8 mouse cellular contexts compared by ENCODE assay signal in genomic region chr10:66913627-66914026, GRCm38 (mm10).
DNase-seq lines count a peak whose midpoint lies in the region; TF ChIP-seq lines count a peak whose summit lies in the region.

No protein-coding gene starts in this region.

- 76% methylated on average over 7 of the region's 8 CpGs for WGBS in kidney, adult 2 months

- peak; percentile 47 for TF ChIP-seq CTCF in layer of hippocampus, adult 2 months (conservative IDR thresholded peaks at IDR 0.05)
- TF ChIP-seq CTCF in kidney, adult 2 months (conservative IDR thresholded peaks at IDR 0.05; ENCODE audit: insufficient read depth, insufficient read length, low read depth, low read length) = no peak

- DNase-seq in layer of hippocampus, adult 2 months (ENCODE audit: low spot score in 2 of 2) = no peak
- DNase-seq in layer of hippocampus, adult 9-10 months (ENCODE audit: low spot score) = no peak
- DNase-seq in embryo, embryonic 9.5 days (ENCODE audit: extremely low spot score) = peak; percentile 61
- DNase-seq in kidney, adult 2 months = peak; percentile 60
- DNase-seq in lung, postnatal 4 days = peak; percentile 55 to 65
- no peak for DNase-seq in frontal cortex, postnatal 25 days (ENCODE audit: low spot score in 2 of 2)
- DNase-seq in urinary bladder, adult 2 months (ENCODE audit: low spot score) = no peak
- DNase-seq in gastrocnemius, postnatal 25 days = no peak

- no peak for TF ChIP-seq POLR2A in kidney, adult 2 months (IDR thresholded peaks at IDR 0.05; ENCODE audit: low read depth, low read length)

- peak overlapping the region; percentile 24; the same call in 1 of the 2 replicates for H3K4me3 ChIP-seq in layer of hippocampus, adult 2 months
- H3K4me3 ChIP-seq in kidney, adult 2 months (ENCODE audit: insufficient read depth, low read depth, low read length) = no peak overlapping the region

- no peaks in the 10 kb centered on the region for H3K36me3 ChIP-seq in kidney, adult 2 months (ENCODE audit: control insufficient read depth, insufficient read depth, low read length)

- H3K4me1 ChIP-seq in kidney, adult 2 months (ENCODE audit: control insufficient read depth, insufficient read depth, low read length) = peaks cover 18% of the 10 kb centered on the region

- H3K27me3 ChIP-seq in kidney, adult 2 months (replicated peaks; ENCODE audit: control insufficient read depth, insufficient read depth, low read length) = no peaks in the 10 kb centered on the region

- H3K27ac ChIP-seq in layer of hippocampus, adult 2 months = no peak overlapping the region
- H3K27ac ChIP-seq in kidney, adult 2 months (ENCODE audit: insufficient read depth, low read depth, low read length) = no peak overlapping the region

Comparison
In these comparisons a context has a peak if more than half of its experiments do, and no peak if none do; other contexts are left out.
1. DNase-seq: peak in embryo, embryonic 9.5 days (single experiment), kidney, adult 2 months (single experiment) and lung, postnatal 4 days (2 of 2); none in layer of hippocampus, adult 2 months (0 of 2), layer of hippocampus, adult 9-10 months (single experiment), frontal cortex, postnatal 25 days (0 of 2), urinary bladder, adult 2 months (single experiment) and gastrocnemius, postnatal 25 days (single experiment).